Mouse (Mus musculus) ES-Bruce4 (cell line): ENCODE results near the gene Gramd4. TPM values are rescaled to one million over a fixed set of nuclear protein-coding genes. Genes with fewer than 3 reads are reported as not detected.
"Not testable (repeated sequence)": the region's sequence is repeated elsewhere in the genome, so short reads cannot be mapped to it uniquely, and the experiment has no call there.

Source experiments
- H3K27ac ChIP-seq: 2 replicates; pipeline ENCODE4 v1.5.1; 2012; ENCODE audit warnings: low read length, inconsistent platforms; ENCODE audit not compliant: insufficient read depth
- H3K27me3 ChIP-seq: 2 replicates; pipeline ENCODE4 v1.6.1; 2012; ENCODE audit warnings: mild to moderate bottlenecking, low read length, inconsistent platforms; ENCODE audit not compliant: control insufficient read depth, poor library complexity, insufficient read depth, severe bottlenecking
- H3K36me3 ChIP-seq: 2 replicates; pipeline ENCODE4 v1.6.1; 2012; ENCODE audit warnings: inconsistent platforms, mild to moderate bottlenecking, low read length, moderate library complexity; ENCODE audit not compliant: control insufficient read depth, poor library complexity, insufficient read depth, severe bottlenecking
- H3K4me1 ChIP-seq: one replicate; pipeline ENCODE4 v1.8.1; 2011; ENCODE audit warnings: low read length; ENCODE audit not compliant: control insufficient read depth, insufficient read depth
- H3K4me3 ChIP-seq: 2 replicates; pipeline ENCODE4 v1.5.1; 2011; ENCODE audit warnings: low read depth, mild to moderate bottlenecking, low read length
- H3K9ac ChIP-seq: 2 replicates; pipeline ENCODE4 v1.6.1; 2012; ENCODE audit warnings: low read depth, mild to moderate bottlenecking, inconsistent platforms; ENCODE audit not compliant: poor library complexity, severe bottlenecking
- H3K9me3 ChIP-seq: replicated peaks from 2 replicates; pipeline ENCODE4 v1.6.1; 2012; ENCODE audit warnings: mild to moderate bottlenecking, low read length, inconsistent platforms; ENCODE audit not compliant: control insufficient read depth, poor library complexity, insufficient read depth, severe bottlenecking
- CTCF ChIP-seq: IDR thresholded peaks from one replicate; pipeline ENCODE4 v1.8.1; 2011; ENCODE audit warnings: low read depth, low read length
- EP300 ChIP-seq: IDR thresholded peaks from 2 replicates; pipeline ENCODE4 v1.6.1; 2011; ENCODE audit warnings: low read depth, low read length; ENCODE audit not compliant: insufficient read depth
- POLR2A ChIP-seq: IDR thresholded peaks from one replicate; pipeline ENCODE4 v1.8.1; 2011; ENCODE audit warnings: low read length; ENCODE audit not compliant: insufficient read depth
- polyA plus RNA-seq: library from polyadenylated mRNA; stranded (reverse); fragments of >200 nt; gene quantifications from 2 replicates; pipeline ENCODE4 v1.2.4, GENCODE M21; 2011; ENCODE audit warnings: low read depth; ENCODE audit not compliant: missing spikeins, insufficient read depth, insufficient read length

Gramd4 gene
- polyA plus RNA-seq, 1 experiment = 22.6 TPM

DNA sequence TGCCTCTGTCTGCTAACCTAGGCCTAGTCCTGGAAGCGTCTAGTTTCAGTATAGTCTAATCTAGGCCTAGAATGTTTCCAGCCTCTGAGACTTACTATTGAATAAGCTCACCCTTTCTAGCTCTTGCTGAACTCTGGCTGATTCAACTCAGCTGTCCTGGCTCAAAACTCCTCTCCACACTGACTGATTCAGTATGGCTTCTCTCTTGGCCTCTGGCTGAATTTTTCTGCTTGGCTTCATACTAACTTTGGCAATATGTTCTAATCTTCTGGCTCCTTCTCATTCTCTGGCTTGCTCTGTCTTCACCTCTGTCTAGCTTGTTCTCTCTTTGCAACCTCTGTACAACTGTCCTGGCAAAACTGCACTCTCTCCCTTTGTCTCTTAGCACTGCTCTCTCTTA is 35.7 kb downstream of the Gramd4 start:
- Histone ChIP-seq H3K27me3 (no peaks in the 10 kb centered on the region), H3K4me1 (no peaks in the 10 kb centered on the region), H3K4me3 (no peak overlapping the region), H3K9me3 (no peaks in the 10 kb centered on the region), H3K9ac (no peak overlapping the region), H3K36me3 (no peaks in the 10 kb centered on the region), H3K27ac (no peak overlapping the region)
- TF ChIP-seq POLR2A = no peak
- TF ChIP-seq CTCF = no peak
- TF ChIP-seq EP300 = no peak

DNA sequence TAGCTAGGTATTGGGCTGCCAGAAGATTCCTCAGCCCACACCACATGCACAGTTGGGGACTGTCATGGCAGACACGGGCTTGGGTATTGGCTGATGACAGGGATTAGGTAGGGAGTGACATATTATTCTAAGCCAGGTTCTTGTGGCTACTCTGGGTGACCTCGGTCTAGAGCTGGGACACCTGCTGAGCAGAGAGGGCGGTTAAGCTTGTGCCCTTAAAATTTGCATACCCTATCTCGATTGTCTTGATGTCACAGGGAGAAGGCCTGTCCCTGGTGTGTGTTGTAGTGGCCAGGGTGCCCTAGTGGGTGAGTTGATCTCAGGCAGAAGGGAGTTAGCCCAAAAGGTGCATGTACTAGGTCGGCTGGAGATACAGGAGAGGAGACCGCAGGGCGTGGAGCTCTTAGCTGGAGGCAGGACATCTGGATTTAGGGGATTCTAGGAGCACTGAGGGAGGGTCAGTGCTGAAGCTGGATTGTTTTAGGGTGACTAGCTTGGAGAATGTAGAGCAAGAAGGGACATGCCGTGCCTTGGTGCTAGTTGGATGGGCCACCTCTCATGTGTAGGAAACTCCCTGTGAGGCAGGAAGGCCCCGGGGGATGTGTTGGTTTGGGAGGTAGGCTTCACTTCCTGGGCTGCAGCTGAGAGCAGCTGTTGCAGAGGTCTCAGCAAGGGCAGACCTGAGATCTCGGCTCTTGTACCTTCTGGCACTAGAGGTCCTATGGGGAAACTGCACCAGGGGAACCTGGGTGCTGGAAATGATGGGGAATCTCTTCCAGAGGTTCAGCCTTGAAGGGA is 37.0 kb downstream of the Gramd4 start:
- no peaks in the 10 kb centered on the region for H3K36me3 ChIP-seq
- TF ChIP-seq POLR2A (no peak), EP300 (no peak), CTCF (no peak)
- no peaks in the 10 kb centered on the region for H3K4me1 ChIP-seq
- H3K9me3 ChIP-seq = no peaks in the 10 kb centered on the region
- no peak overlapping the region for H3K9ac ChIP-seq
- H3K4me3 ChIP-seq = no peak overlapping the region
- H3K27ac ChIP-seq = no peak overlapping the region
- no peaks in the 10 kb centered on the region for H3K27me3 ChIP-seq

DNA sequence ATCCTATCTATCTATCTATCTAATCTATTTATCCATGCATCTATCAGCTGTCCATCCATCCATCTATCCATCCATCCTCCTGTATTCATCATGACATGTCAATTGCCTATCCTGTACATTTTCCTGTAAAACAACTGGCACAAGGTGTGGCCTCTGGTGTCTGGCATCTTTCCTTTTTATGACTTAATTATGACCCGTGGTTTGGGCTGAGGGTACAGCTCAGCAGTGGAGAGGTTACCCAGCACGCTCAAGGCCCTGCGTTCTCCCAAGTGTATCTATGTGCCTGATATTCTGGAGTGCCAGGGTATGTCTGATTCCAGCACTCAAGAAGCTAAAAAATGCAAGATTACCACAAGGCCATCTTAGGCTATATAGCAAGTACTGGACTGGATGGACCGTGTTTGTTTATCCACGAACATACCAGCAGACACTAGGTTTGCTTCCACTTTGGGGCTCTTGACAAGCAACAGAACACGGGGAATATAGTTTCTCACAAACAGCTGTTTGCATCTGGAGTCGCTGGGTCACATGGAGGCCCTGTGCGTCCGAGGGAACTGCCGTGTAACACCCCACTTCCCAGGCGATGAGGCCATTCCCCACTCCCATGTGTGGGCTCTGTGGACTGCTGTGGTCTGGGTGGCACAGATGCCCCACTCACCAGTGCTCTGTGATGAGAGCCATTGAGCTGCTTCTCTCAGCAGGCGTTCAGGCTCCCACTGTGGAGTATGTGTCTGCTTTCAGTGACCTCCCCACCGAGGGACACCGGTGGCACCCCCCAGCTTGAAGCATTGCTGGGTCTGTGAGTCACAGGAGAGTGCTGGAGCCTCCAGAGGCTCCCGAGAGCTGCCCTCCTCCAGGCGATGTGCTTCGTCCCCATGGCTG is 38.5 kb downstream of the Gramd4 start:
- no peak for TF ChIP-seq CTCF
- TF ChIP-seq POLR2A = no peak
- no peak for TF ChIP-seq EP300
- Histone ChIP-seq H3K9me3 (no peaks in the 10 kb centered on the region), H3K4me1 (no peaks in the 10 kb centered on the region), H3K27ac (no peak overlapping the region), H3K36me3 (no peaks in the 10 kb centered on the region), H3K4me3 (no peak overlapping the region), H3K27me3 (no peaks in the 10 kb centered on the region), H3K9ac (no peak overlapping the region)

- H3K9ac ChIP-seq, H3K27ac ChIP-seq, H3K27me3 ChIP-seq, H3K4me3 ChIP-seq, H3K4me1 ChIP-seq, H3K9me3 ChIP-seq, H3K36me3 ChIP-seq: not testable (repeated sequence)
Observed at GRCm38 (mm10) chr15:86096604-86097020, 39.1 kb downstream of the Gramd4 start.

GRCm38 (mm10) chr15:86097871-86098270 is 40.4 kb downstream of the Gramd4 start:
- TF ChIP-seq EP300 = no peak
- no peak for TF ChIP-seq CTCF
- no peak for TF ChIP-seq POLR2A
- Histone ChIP-seq H3K9me3 (no peaks in the 10 kb centered on the region), H3K4me1 (no peaks in the 10 kb centered on the region), H3K27ac (no peak overlapping the region), H3K36me3 (no peaks in the 10 kb centered on the region), H3K4me3 (no peak overlapping the region), H3K9ac (no peak overlapping the region), H3K27me3 (no peaks in the 10 kb centered on the region)

GRCm38 (mm10) chr15:86101585-86101984 is 44.1 kb downstream of the Gramd4 start:
- Histone ChIP-seq H3K27ac (no peak overlapping the region), H3K36me3 (no peaks in the 10 kb centered on the region), H3K9ac (no peak overlapping the region), H3K4me3 (no peak overlapping the region), H3K9me3 (no peaks in the 10 kb centered on the region), H3K4me1 (no peaks in the 10 kb centered on the region), H3K27me3 (no peaks in the 10 kb centered on the region)
- TF ChIP-seq POLR2A (no peak), EP300 (no peak), CTCF (no peak)
